Mouse (Mus musculus) small intestine, adult 2 months (tissue): ENCODE data around the gene Sfn.

Experiments used
- CTCF ChIP-seq: fragments of 200-500 bp; IDR thresholded peaks from 2 replicates; pipeline ENCODE4 v1.5.1; 2012; ENCODE audit warnings: low read depth, mild to moderate bottlenecking, control low read depth, inconsistent platforms, low read length, moderate library complexity, mixed read lengths; ENCODE audit not compliant: insufficient replicate concordance, insufficient read length; ENCODE audit errors: extremely low read depth
- POLR2A ChIP-seq: fragments of 200-500 bp; IDR thresholded peaks from 2 replicates; pipeline ENCODE4 v1.6.1; 2012; ENCODE audit warnings: low read depth, mild to moderate bottlenecking, control low read depth, inconsistent platforms, low read length, moderate library complexity

DNA sequence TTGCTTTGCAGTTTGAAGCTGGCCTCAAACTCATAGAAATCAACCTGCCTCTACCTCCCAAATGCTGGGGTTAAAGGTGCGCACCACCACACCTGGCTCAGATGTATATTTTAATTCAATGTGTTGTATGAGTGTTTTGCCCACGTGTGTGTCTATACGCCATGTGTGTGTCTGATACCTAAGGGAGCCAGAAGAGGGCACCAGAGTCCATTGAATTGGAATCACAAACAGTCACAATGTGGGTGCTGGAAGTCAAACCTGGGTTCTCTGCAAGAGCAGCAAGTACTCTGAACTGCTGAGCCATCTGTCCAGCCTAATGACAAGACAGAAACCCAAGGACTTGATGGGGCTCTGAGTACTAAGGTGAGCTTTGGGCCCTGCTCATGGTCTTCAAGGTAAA is 43.2 kb upstream of the Sfn start:
- TF ChIP-seq CTCF: no peak
- TF ChIP-seq POLR2A: no peak
